Mouse (Mus musculus): ENCODE measurements around the gene Hist1h1c.
A peak's percentile ranks its signal among the peaks of the same experiment; 100 is the strongest.

GRCm38 (mm10) chr13:23760240-23760971 is 21.8 kb downstream of the Hist1h1c start:
- TF ChIP-seq CTCF (IDR thresholded peaks at IDR 0.05; ENCODE audit: low read depth, low read length) (no peak), TAL1 (conservative IDR thresholded peaks at IDR 0.05; ENCODE audit: low read depth, low read length) (no peak), GATA1 (IDR thresholded peaks at IDR 0.05; ENCODE audit: borderline replicate concordance, low read length) (no peak), POLR2AphosphoS5 (IDR thresholded peaks at IDR 0.05; ENCODE audit: insufficient replicate concordance, low read depth, low read length) (peak; percentile 98; the same call in 1 of the 2 replicates), GATA2 (IDR thresholded peaks at IDR 0.05; ENCODE audit: borderline replicate concordance, low read depth, low read length) (no peak)

Data from G1E (cell line).